Mouse (Mus musculus): ENCODE measurements around the gene Cenpa. TPM values are rescaled to one million over a fixed set of nuclear protein-coding genes. Genes with fewer than 3 reads are reported as not detected.

The Cenpa gene
- total RNA-seq (2021), result 15.1 and 19.2 TPM in 2 replicates
- long read RNA-seq, transcript Cenpa-202 (6 exons, 1,031 nt), result major isoform, 13 of 16 reads
- long read RNA-seq, partial matches to known transcripts, result 0 of 16 reads
- long read RNA-seq, other reads (novel, unspliced or antisense), result 2 of 16 reads

- peak; percentile 78 for DNase-seq
Measured at GRCm38 (mm10) chr5:30666391-30667195, at the start of gene Cenpa. Gene Cenpa (plus strand): TSS chr5:30666777.

- DNase-seq, result no peak
Measured at GRCm38 (mm10) chr5:30617357-30617756, 49.2 kb upstream of the Cenpa start.

- peak; percentile 85 for DNase-seq
Measured at GRCm38 (mm10) chr5:30617851-30618250, 48.7 kb upstream of the Cenpa start.

- no peak for DNase-seq
Measured at GRCm38 (mm10) chr5:30618376-30619003, 48.1 kb upstream of the Cenpa start.

GRCm38 (mm10) chr5:30619211-30619610, 47.4 kb upstream of the Cenpa start:
- DNase-seq, result no peak

GRCm38 (mm10) chr5:30620567-30620966, 46.0 kb upstream of the Cenpa start:
- no peak for DNase-seq

GRCm38 (mm10) chr5:30621211-30621790, 45.3 kb upstream of the Cenpa start:
- no peak for DNase-seq

GRCm38 (mm10) chr5:30621844-30622176, 44.8 kb upstream of the Cenpa start:
- no peak for DNase-seq

- no peak for DNase-seq
Measured at GRCm38 (mm10) chr5:30622177-30622840, 44.3 kb upstream of the Cenpa start.

- DNase-seq, result no peak
Measured at GRCm38 (mm10) chr5:30622841-30623185, 43.8 kb upstream of the Cenpa start.

- DNase-seq, result no peak
Measured at GRCm38 (mm10) chr5:30623380-30623779, 43.2 kb upstream of the Cenpa start.

- no peak for DNase-seq
Measured at GRCm38 (mm10) chr5:30624311-30624710, 42.3 kb upstream of the Cenpa start.

- no peak for DNase-seq
Measured at GRCm38 (mm10) chr5:30624908-30625307, 41.7 kb upstream of the Cenpa start.

- no peak for DNase-seq
Measured at GRCm38 (mm10) chr5:30625379-30625778, 41.2 kb upstream of the Cenpa start.

- no peak for DNase-seq
Measured at GRCm38 (mm10) chr5:30626331-30627105, 40.1 kb upstream of the Cenpa start.

- no peak for DNase-seq
Measured at GRCm38 (mm10) chr5:30628511-30628910, 38.1 kb upstream of the Cenpa start.

- no peak for DNase-seq
Measured at GRCm38 (mm10) chr5:30630401-30630800, 36.2 kb upstream of the Cenpa start.

GRCm38 (mm10) chr5:30632134-30632533, 34.4 kb upstream of the Cenpa start:
- DNase-seq, result no peak

- no peak for DNase-seq
Measured at GRCm38 (mm10) chr5:30636994-30637393, 29.6 kb upstream of the Cenpa start.

GRCm38 (mm10) chr5:30638041-30638440, 28.5 kb upstream of the Cenpa start:
- peak; percentile 81 for DNase-seq

GRCm38 (mm10) chr5:30643477-30644179, 22.9 kb upstream of the Cenpa start:
- DNase-seq, result no peak

Measured in adrenal gland, postnatal 25 days (tissue).